Mouse (Mus musculus) kidney, postnatal 10 days (tissue): ENCODE data around the gene Fbxl21.

Experiments
- DNase-seq: peaks from one replicate; pipeline ENCODE4 v3.0.0; 2021; ENCODE audit warnings: mixed read lengths

The Fbxl21 gene

GRCm38 (mm10) chr13:56522081-56522820, at the start of gene Fbxl21:
Gene Fbxl21 (plus strand): TSS chr13:56522472.
- peak; percentile 97 for DNase-seq

GRCm38 (mm10) chr13:56472661-56473060, 49.6 kb upstream of the Fbxl21 start:
- DNase-seq, result no peak

DNA sequence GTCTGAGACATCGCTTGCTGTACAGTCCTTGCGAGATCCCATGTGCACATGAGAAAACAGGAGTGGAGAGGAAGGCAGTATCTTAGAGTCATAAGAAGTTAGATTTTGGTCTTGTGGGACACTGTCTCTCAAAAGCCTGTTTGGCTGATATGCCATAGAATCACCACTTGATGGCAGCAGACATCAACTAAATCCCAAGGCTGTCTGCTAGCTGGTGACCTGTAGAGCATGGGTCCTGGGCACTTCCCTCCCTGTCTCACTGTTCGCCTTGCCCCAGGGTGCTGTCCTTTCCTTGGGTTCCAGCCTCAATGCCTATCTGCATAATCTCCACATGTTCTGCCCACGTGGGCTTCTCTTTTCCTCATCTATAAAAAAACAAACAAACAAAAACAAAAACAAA, 46.9 kb upstream of the Fbxl21 start:
- DNase-seq, result peak; percentile 66

DNA sequence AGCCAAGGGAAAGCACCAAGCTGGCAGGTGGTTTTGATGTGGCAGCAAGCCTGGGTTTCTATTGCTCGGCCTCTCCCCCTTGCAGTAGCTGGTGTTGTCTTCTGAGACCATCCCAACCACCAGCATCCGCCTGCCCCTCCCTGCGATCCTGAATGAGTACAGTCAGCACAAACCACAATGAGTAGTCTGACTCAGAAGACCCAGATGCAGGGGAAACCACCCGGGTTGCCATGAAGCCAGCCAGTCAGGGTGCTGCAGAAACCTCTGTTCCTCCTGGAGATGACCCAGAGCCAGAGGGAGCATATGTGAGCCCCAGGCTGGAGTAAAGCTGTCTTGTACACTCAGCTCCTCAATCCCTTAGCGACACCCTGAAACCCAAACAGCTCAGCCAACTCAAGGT, 45.5 kb upstream of the Fbxl21 start:
- DNase-seq, result no peak

GRCm38 (mm10) chr13:56477271-56477670, 45.0 kb upstream of the Fbxl21 start:
- no peak for DNase-seq

- DNase-seq, result no peak
These were observed 44.2 kb upstream of the Fbxl21 start for GRCm38 (mm10) chr13:56478027-56478426.

DNA sequence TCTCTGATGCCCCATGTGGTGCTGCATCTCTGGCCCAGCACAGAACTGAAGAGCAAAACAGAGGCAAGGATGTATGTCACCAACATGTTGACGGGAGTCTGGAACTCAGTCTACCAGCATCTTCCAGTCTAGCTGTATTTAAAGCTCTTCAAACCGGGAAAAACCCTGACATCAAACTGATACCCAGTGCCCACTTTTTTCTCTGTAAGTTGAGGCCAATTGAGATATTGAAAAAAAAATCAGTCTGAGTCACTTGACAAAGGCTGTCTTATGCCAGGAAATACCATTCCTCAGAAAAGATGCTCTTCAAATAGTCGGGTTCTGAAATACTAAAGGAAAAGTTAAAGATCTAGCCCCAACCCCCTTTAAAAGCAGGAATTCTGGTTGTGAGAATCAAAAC, 40.1 kb upstream of the Fbxl21 start, which contains the start of gene Il9:
Il9 (minus strand) TSS at position 101 of the 400 bp plus-strand sequence.
- DNase-seq, result no peak

GRCm38 (mm10) chr13:56488012-56488411, 34.3 kb upstream of the Fbxl21 start:
- no peak for DNase-seq

DNA sequence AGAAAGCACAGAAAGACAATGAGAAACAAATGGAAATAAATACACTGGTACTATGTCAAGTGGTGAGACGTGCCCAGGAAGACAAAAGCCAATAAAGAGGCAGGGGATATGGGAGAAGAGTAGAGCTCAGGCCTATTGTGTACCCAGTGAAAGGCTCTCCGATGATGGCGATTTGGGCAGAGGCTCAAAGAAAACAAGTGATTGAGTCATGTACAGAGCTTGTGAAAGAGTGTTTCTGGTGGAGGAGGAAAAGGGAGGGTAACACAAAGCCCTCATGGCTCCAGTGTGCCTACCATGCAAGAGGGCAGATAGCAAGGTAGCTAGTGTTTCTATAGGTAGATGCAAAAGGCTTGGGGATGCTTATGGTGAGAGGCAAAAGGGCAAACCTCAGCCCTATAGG, 27.8 kb upstream of the Fbxl21 start:
- no peak for DNase-seq

DNA sequence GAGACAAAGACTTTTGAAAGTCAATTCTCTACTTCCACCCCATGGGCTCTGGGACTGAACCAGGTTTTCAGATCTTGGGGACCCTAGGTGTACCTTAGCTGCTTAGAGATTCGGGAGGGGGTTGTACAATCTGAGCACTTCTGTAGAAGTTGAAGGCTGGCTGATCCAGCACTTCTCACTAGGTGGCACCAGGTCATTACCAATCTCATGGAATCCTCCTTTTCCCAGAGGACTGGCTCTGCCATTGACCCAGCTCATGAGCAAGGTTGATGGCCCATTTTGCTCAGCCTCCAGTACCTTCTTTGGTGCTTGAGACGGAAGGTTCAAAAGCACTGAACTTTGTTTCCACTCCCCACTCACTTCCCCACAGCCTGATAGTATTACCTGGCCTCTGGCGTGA, 22.1 kb upstream of the Fbxl21 start:
- DNase-seq, result peak; percentile 19

DNA sequence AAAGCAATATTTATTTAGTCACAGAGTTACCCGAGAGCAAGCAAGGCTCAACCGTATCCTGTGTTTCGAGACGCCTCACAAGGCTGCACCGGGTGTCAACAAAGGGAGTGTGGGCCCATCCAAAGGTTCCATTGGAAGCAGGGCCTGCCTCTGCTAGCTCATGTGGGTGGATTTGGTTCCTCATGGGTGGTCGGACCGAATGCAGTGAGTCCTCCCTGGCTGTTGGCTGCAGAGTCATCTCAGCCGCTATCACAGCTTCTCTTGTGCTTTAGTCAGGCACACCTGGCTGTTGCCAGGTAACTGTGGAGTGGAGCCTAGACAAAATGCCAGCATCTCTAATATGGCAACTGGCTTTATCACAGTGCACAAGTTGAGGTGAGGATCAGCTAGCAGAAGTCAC, 21.6 kb upstream of the Fbxl21 start:
- DNase-seq, result no peak

DNA sequence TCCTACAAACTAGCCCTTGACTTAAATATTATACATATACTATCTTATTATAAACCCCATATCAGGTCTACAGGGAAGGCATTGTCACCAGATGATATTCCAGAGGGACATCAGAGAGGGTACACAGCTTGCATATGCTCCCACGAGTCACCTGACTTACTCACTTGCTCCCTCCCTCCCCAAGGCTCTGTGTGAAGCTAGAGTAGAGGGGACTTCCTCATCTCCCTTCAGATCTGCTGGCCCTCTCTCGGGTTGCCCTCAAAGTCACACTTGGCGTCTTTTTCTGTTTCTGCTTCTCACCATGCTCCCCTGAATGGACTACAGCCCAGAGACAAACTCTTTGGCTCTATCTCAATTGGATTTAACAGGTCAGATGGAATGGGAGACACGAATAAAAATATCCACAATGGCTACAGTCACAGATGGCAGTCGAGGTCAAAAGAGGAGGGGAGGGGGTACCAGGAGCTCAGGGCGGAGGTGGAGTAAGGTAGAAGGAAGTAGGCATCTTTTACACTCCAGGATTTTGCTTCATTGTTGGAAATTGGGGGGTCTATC, 20.3 kb upstream of the Fbxl21 start:
- no peak for DNase-seq

DNA sequence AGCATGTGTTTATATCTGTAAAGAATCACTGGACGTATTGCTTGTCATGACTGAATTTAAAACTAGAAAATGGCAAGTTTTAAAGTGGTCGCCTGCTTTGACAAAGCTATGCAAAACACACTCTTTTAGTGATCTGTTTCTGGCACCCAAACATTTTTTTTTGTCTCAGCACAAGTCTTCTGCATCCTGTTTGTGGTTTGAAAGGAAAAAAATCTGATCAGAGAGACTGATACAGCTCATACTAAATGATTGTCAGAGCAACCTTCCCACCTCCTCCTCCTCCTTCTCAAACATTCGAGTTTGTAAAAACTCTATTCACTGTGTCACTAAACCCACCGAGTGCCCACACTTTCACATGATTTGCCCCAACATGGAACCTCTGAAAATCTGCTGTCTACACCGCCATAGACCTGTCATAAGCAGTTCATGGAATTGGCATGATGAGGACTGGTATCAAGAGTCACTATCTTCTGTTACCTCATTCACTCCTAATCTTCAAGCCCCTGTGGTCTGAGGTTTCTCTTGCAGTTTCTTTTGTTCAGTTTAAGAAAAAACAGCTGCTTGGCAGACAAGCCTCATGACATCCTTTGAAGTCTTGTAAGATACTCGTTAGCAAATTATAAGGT, 15.3 kb upstream of the Fbxl21 start:
- DNase-seq, result no peak

DNA sequence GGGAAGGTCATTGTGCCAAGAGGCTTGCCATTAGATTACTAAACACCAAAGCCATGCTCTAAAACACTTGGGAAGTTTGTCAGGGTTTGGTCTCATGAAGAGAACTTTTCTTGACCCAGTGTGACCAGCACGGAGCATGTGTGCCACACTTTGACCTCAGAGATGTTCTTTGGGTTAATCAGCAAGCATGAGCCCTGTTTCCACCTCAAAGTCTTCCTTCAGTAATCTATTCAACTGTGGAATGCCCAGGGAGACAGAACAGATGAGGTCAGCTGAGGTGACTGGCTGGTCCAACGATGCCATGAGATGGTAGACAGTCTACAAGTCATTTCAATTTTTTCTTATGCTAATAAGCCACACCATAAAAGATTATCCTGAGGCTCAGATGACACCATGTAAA, 12.5 kb upstream of the Fbxl21 start:
- DNase-seq, result peak; percentile 8

- DNase-seq, result no peak
These were observed 8.7 kb upstream of the Fbxl21 start for GRCm38 (mm10) chr13:56513595-56513994.

- DNase-seq, result no peak
These were observed 6.0 kb upstream of the Fbxl21 start for GRCm38 (mm10) chr13:56516311-56516710.

DNA sequence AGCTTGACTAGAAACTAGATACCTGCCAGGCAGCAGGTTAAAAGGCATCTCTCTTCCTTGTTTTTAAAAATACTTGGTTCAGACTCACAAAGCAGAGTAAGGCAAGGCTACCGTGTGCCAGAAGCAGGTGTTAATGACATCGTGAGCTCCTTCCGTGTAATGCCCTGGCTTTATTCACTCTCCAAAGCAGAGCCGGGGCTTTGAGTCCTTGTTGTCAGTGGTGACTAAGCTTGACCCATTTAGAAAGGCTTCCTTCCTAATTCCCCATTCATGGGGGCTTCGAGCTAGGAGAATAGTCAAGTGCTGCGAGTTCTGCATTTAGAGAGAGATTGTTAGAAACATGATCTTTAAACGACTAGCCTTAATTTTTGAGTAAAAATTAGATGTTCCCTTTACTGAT, 5.5 kb upstream of the Fbxl21 start:
- no peak for DNase-seq

DNA sequence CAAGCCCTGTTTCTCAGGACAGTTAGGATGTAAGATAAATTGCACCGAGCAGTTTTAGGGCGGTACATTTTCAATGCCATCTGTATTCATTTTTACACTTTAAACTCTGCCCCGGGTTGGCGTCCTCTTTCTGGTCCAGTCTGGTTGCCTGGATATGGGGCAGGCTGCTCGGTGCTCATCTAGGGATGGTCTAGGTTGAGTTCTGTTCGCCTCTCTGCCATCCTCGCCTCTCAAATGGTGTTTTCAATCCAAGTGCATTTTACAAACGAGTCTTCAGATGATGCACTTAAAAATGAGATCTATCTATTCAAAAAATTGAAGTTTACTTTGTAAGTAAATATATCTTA, 522 bp downstream of the Fbxl21 start:
- no peak for DNase-seq

- no peak for DNase-seq
These were observed 4.6 kb downstream of the Fbxl21 start for GRCm38 (mm10) chr13:56526871-56527270.

GRCm38 (mm10) chr13:56527846-56528245, 5.6 kb downstream of the Fbxl21 start:
- no peak for DNase-seq

GRCm38 (mm10) chr13:56528281-56528680, 6.0 kb downstream of the Fbxl21 start:
- no peak for DNase-seq

- no peak for DNase-seq
These were observed 6.8 kb downstream of the Fbxl21 start for GRCm38 (mm10) chr13:56529031-56529430.

- no peak for DNase-seq
These were observed 7.4 kb downstream of the Fbxl21 start for GRCm38 (mm10) chr13:56529685-56530084.

- DNase-seq, result no peak
These were observed 12.7 kb downstream of the Fbxl21 start for GRCm38 (mm10) chr13:56534931-56535330.
